Mouse (Mus musculus) hindbrain, embryonic 11.5 days (tissue): ENCODE data around the gene Gfy. TPM values are rescaled to one million over a fixed set of nuclear protein-coding genes. Genes with fewer than 3 reads are reported as not detected.

Experiments used
- ATAC-seq: fragments of 200-750 bp; cut with Nextera tagmentation; 2 replicates; pipeline ENCODE4 v1.8.0; 2017; ENCODE audit warnings: mild to moderate bottlenecking, moderate TSS enrichment, moderate library complexity; ENCODE audit not compliant: low FRiP score
- DNase-seq: peaks from one replicate; pipeline ENCODE4 v3.0.0-alpha.2; 2015; ENCODE audit warnings: low spot score
- H3K27ac ChIP-seq: fragments of 300-500 bp; sonication (generic); 2 replicates; pipeline ENCODE4 v1.5.1; 2014; ENCODE audit warnings: mild to moderate bottlenecking, low read depth, low read length
- H3K27me3 ChIP-seq: fragments of 300-500 bp; sonication (generic); 2 replicates; pipeline ENCODE4 v1.6.1; 2014; ENCODE audit warnings: mild to moderate bottlenecking, low read length, moderate library complexity, mixed read lengths; ENCODE audit not compliant: control insufficient read depth, insufficient read depth
- H3K36me3 ChIP-seq: fragments of 300-500 bp; sonication (generic); 2 replicates; pipeline ENCODE4 v1.6.1; 2014; ENCODE audit warnings: mild to moderate bottlenecking, low read length, moderate library complexity, mixed read lengths; ENCODE audit not compliant: control insufficient read depth, insufficient read depth
- H3K4me1 ChIP-seq: fragments of 300-500 bp; sonication (generic); replicated peaks from 2 replicates; pipeline ENCODE4 v1.6.1; 2014; ENCODE audit warnings: low read length, mixed read lengths; ENCODE audit not compliant: control insufficient read depth, insufficient read depth
- H3K4me2 ChIP-seq: fragments of 300-500 bp; sonication (generic); replicated peaks from 2 replicates; pipeline ENCODE4 v1.6.1; 2014; ENCODE audit warnings: mild to moderate bottlenecking, low read depth, low read length
- H3K4me3 ChIP-seq: fragments of 300-500 bp; sonication (generic); 2 replicates; pipeline ENCODE4 v1.5.1; 2014; ENCODE audit warnings: low read depth, low read length
- H3K9ac ChIP-seq: fragments of 300-500 bp; sonication (generic); 2 replicates; pipeline ENCODE4 v1.6.1; 2014; ENCODE audit warnings: low read depth, low read length
- H3K9me3 ChIP-seq: fragments of 300-500 bp; sonication (generic); 2 replicates; pipeline ENCODE4 v1.6.1; 2016; ENCODE audit warnings: low read length; ENCODE audit not compliant: control insufficient read depth
- WGBS: fragments of 180-500 bp; shearing (Covaris S2); extraction: QIAGEN DNeasy Blood & Tissue Kit; methylation state at CpG from one replicate; pipeline ENCODE4 v1.1.7; 2014; 5-methylcytosine and 5-hydroxymethylcytosine counted together
- polyA plus RNA-seq: library from polyadenylated mRNA; unstranded; fragments of >200 nt; fragmentation: Nextera tagmentation; extraction: Ambion mirVana; gene quantifications from 2 replicates; pipeline ENCODE4 v1.2.1, GENCODE M21; 2014

Gene Gfy
- polyA plus RNA-seq, 1 experiment from 2014 or later, result not detected

- H3K9me3 ChIP-seq, result no peaks in the 10 kb centered on the region
- no peaks in the 10 kb centered on the region for H3K36me3 ChIP-seq
- no peaks in the 10 kb centered on the region for H3K27me3 ChIP-seq
- no peak for DNase-seq
- H3K4me3 ChIP-seq, result no peak overlapping the region
- H3K4me2 ChIP-seq, result no peak overlapping the region
- H3K4me1 ChIP-seq, result no peaks in the 10 kb centered on the region
- H3K9ac ChIP-seq, result no peak overlapping the region
- no peak for ATAC-seq
- 91% methylated on average over 13 of the region's 13 CpGs for WGBS
- H3K27ac ChIP-seq, result no peak overlapping the region
Measured at GRCm38 (mm10) chr7:45144368-45145174, 34.8 kb downstream of the Gfy start.

- WGBS, result 96% methylated on average over 5 of the region's 5 CpGs
- Histone ChIP-seq H3K27ac (no peak overlapping the region), H3K36me3 (no peaks in the 10 kb centered on the region), H3K9ac (no peak overlapping the region), H3K4me1 (no peaks in the 10 kb centered on the region), H3K4me3 (no peak overlapping the region), H3K27me3 (no peaks in the 10 kb centered on the region), H3K9me3 (no peaks in the 10 kb centered on the region), H3K4me2 (no peak overlapping the region)
- no peak for ATAC-seq
- DNase-seq, result no peak
Measured at GRCm38 (mm10) chr7:45141914-45142313, 37.5 kb downstream of the Gfy start.

- Histone ChIP-seq H3K9me3 (no peaks in the 10 kb centered on the region), H3K36me3 (no peaks in the 10 kb centered on the region), H3K9ac (no peak overlapping the region), H3K4me1 (no peaks in the 10 kb centered on the region), H3K27ac (no peak overlapping the region), H3K4me2 (no peak overlapping the region), H3K4me3 (no peak overlapping the region), H3K27me3 (no peaks in the 10 kb centered on the region)
- no peak for DNase-seq
- ATAC-seq, result no peak
- 80% methylated on average over 3 of the region's 3 CpGs for WGBS
Measured at GRCm38 (mm10) chr7:45141319-45141718, 38.0 kb downstream of the Gfy start.

GRCm38 (mm10) chr7:45139904-45140723, 39.3 kb downstream of the Gfy start:
- Histone ChIP-seq H3K27ac (no peak overlapping the region), H3K4me2 (no peak overlapping the region), H3K36me3 (no peaks in the 10 kb centered on the region), H3K27me3 (peaks cover 2% of the 10 kb centered on the region; the same call in 1 of the 2 replicates), H3K9me3 (no peaks in the 10 kb centered on the region), H3K9ac (no peak overlapping the region), H3K4me3 (no peak overlapping the region), H3K4me1 (no peaks in the 10 kb centered on the region; the same call in 1 of the 2 replicates)
- WGBS, result 76% methylated on average over 8 of the region's 8 CpGs
- no peak for ATAC-seq
- no peak for DNase-seq

- H3K4me1 ChIP-seq, result no peaks in the 10 kb centered on the region; the same call in 1 of the 2 replicates
- DNase-seq, result no peak
- no peak overlapping the region for H3K9ac ChIP-seq
- H3K27ac ChIP-seq, result no peak overlapping the region
- no peak for ATAC-seq
- H3K4me2 ChIP-seq, result no peak overlapping the region
- no peaks in the 10 kb centered on the region for H3K36me3 ChIP-seq
- no peaks in the 10 kb centered on the region for H3K9me3 ChIP-seq
- no peak overlapping the region for H3K4me3 ChIP-seq
- 80% methylated on average over 1 of the region's 1 CpGs for WGBS
- peaks cover 2% of the 10 kb centered on the region; the same call in 1 of the 2 replicates for H3K27me3 ChIP-seq
Measured at GRCm38 (mm10) chr7:45138403-45138802, 41.0 kb downstream of the Gfy start.

GRCm38 (mm10) chr7:45137171-45138006, 42.0 kb downstream of the Gfy start:
- 84% methylated on average over 12 of the region's 12 CpGs for WGBS
- Histone ChIP-seq H3K4me3 (no peak overlapping the region), H3K4me1 (no peaks in the 10 kb centered on the region; the same call in 1 of the 2 replicates), H3K27me3 (peaks cover 2% of the 10 kb centered on the region; the same call in 1 of the 2 replicates), H3K9me3 (no peaks in the 10 kb centered on the region), H3K27ac (no peak overlapping the region), H3K9ac (no peak overlapping the region), H3K4me2 (no peak overlapping the region), H3K36me3 (no peaks in the 10 kb centered on the region)
- ATAC-seq (no peak), DNase-seq (no peak)

GRCm38 (mm10) chr7:45135993-45136567, 43.3 kb downstream of the Gfy start, which contains the start of the genes Gm45713 and Flt3l:
Gm45713 (minus strand) TSS chr7:45136231.
Flt3l (minus strand) TSS chr7:45136432.
- Histone ChIP-seq H3K27ac (no peak within 1 kb of the TSS), H3K9me3 (no peaks in the 10 kb centered on the region), H3K27me3 (peaks cover 2% of the 10 kb centered on the region; the same call in 1 of the 2 replicates), H3K4me1 (no peaks in the 10 kb centered on the region; the same call in 1 of the 2 replicates), H3K36me3 (no peaks in the 10 kb centered on the region), H3K4me3 (peak within 1 kb of the TSS; percentile 42), H3K9ac (peak within 1 kb of the TSS; percentile 59), H3K4me2 (peak within 1 kb of the TSS; percentile 66)
- ATAC-seq (peak; percentile 75), DNase-seq (peak; percentile 86)
- WGBS, result 4% methylated on average over 29 of the region's 29 CpGs

- H3K4me3 ChIP-seq, result no peak overlapping the region
- no peaks in the 10 kb centered on the region; the same call in 1 of the 2 replicates for H3K4me1 ChIP-seq
- H3K27me3 ChIP-seq, result peaks cover 2% of the 10 kb centered on the region; the same call in 1 of the 2 replicates
- no peaks in the 10 kb centered on the region for H3K9me3 ChIP-seq
- H3K4me2 ChIP-seq, result no peak overlapping the region
- H3K27ac ChIP-seq, result no peak overlapping the region
- no peak for DNase-seq
- H3K36me3 ChIP-seq, result no peaks in the 10 kb centered on the region
- H3K9ac ChIP-seq, result no peak overlapping the region
- WGBS, result 62% methylated on average over 3 of the region's 3 CpGs
- ATAC-seq, result no peak
Measured at GRCm38 (mm10) chr7:45135370-45135769, 44.0 kb downstream of the Gfy start.
